Mouse (Mus musculus): Measurements from ENCODE around the gene Rnf216. TPM values are rescaled to one million over a fixed set of nuclear protein-coding genes. Genes with fewer than 3 reads are reported as not detected.

Gene Rnf216
- total RNA-seq, 2 experiments from 2014 or later = 42.4 to 44.5 TPM

DNA sequence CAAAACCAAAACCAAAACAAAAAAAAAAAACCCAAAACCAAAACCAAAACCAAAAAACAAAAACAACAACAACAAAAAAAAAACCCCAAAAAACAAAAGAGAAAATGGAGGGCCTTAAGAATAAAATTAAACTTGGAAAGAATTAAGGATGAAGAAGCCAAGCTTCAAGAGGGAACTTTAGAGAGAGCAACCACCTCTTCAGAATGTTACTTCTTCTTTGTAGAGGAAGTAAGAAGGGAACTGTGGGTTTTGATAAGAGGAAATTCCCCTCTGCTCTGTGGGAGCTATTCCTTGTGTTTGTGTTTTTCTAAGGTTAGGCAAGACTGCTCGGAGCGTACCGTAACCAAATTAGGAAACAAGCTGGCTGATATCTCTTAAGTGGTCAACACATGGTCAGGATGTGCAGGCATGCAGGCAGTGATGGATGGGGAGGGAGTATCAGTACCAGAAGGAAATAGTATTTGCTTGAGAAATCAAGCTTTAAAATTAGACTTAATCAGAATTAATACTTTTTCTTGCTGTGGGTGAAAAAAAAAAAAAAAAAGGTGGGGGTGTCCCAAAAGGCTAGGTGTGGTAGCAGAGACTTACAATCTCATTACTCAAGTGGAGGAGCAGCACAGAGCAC lies 57.2 kb downstream of the Rnf216 start:
- DNase-seq (ENCODE audit: low spot score in 2 of 2) = no peak

- no peak for DNase-seq (ENCODE audit: low spot score in 2 of 2)
Observed at GRCm38 (mm10) chr5:143054703-143055102, 58.1 kb downstream of the Rnf216 start.

- no peak for DNase-seq (ENCODE audit: low spot score in 2 of 2)
Observed at GRCm38 (mm10) chr5:143053132-143053972, 59.4 kb downstream of the Rnf216 start.

- DNase-seq (ENCODE audit: low spot score in 2 of 2) = no peak
Observed at GRCm38 (mm10) chr5:143052677-143053076, 60.1 kb downstream of the Rnf216 start.

GRCm38 (mm10) chr5:143051851-143052250 lies 60.9 kb downstream of the Rnf216 start:
- no peak for DNase-seq (ENCODE audit: low spot score in 2 of 2)

- no peak for DNase-seq (ENCODE audit: low spot score in 2 of 2)
Observed at GRCm38 (mm10) chr5:143050273-143050672, 62.5 kb downstream of the Rnf216 start.

DNA sequence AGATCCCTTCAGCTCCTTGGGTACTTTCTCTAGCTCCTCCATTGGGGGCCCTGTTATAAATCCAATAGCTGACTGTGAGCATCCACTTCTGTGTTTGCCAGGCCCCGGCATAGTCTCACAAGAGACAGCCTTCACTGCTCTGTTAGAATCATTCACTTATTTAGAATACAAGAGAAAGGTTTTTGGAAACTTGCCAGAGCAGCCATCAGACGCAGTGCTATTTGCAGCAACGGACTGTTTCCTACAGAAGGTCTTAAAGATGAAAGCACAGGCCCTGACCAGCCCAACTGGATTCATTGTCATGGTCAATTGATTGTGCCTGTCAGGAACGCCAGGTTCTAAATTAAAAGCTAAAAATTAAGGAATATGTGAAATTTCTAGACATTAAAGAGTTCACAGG lies 63.0 kb downstream of the Rnf216 start:
- no peak for DNase-seq (ENCODE audit: low spot score in 2 of 2)

DNA sequence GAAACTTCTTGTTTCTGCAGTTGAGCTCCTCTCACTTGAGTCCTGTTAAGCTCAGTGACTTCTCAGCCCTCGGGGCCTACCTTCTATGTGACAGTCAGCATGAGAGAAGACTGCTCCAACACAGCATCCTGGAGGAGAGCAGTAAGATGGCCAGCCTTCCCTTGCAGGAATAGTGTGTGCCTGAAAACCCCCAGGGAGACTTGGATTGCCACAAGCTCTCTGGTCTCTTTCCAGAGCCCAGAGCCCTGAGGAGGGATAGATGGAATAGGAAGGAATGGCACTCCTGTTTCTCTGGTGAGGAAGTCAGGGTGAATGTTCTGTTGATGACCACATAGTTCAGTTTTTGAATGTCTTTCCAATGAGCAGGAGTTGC lies 63.8 kb downstream of the Rnf216 start:
- no peak for DNase-seq (ENCODE audit: low spot score in 2 of 2)

GRCm38 (mm10) chr5:143048232-143049012 lies 64.4 kb downstream of the Rnf216 start:
- DNase-seq (ENCODE audit: low spot score in 2 of 2) = no peak

DNA sequence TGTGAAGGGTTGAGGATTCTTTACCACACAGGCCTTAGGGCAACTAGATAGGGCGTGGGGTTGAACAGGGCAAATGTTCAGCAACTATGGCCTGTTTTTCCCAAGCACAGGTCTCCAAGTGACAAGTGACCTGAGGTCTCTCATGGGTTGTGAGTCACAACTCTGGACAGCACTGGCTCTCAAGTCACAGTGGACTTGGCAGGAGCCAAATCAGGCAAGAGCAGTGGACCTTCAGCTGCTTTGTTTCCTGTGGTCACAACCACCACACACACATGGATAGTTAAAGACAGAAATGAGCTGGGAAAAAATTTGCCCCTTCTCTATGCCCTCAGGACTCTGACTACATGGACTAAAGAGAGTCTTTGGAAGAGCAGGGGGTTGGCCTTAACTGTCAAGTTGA lies 65.2 kb downstream of the Rnf216 start:
- no peak for DNase-seq (ENCODE audit: low spot score in 2 of 2)

DNA sequence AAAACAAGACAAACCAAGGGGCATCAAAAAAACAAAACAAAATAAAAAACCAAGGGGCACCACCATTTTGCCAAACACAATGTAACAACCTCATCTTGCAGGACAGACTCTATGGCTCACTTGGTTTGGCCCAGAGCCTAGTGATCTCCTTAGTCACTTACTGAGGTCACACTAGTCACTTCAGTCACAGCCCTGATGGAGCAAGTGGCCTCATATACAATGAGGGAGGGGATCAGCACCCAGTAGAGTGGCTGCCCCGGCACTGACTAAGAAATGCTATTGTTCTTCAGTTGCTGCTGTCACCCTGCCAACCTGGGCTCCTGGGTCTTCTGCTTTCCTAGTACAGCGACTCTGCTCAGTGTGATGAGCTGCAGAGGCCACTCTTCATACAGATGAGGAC lies 68.9 kb downstream of the Rnf216 start:
- no peak for DNase-seq (ENCODE audit: low spot score in 2 of 2)

- DNase-seq (ENCODE audit: low spot score in 2 of 2) = no peak
Observed at GRCm38 (mm10) chr5:143043285-143043684, 69.5 kb downstream of the Rnf216 start.

DNA sequence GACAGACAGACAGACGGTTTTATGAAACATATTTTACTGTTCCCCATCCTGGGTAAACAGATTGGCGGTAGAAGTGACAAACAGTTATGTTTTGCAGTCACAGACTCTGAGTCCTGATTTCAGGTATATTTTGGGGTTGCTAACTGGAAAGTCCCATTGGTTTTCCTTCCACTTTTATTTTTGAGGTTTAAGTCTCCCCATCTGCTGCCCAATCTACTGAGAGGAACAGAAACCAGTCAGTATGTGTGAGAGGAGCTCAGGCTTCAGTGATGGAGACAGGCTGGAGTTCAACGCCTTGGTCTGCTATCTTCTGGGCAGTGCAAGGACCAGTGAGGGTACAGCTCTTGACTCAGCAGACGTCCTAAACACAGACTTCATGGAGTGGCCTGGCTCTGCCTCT lies 74.0 kb downstream of the Rnf216 start:
- no peak for DNase-seq (ENCODE audit: low spot score in 2 of 2)

DNA sequence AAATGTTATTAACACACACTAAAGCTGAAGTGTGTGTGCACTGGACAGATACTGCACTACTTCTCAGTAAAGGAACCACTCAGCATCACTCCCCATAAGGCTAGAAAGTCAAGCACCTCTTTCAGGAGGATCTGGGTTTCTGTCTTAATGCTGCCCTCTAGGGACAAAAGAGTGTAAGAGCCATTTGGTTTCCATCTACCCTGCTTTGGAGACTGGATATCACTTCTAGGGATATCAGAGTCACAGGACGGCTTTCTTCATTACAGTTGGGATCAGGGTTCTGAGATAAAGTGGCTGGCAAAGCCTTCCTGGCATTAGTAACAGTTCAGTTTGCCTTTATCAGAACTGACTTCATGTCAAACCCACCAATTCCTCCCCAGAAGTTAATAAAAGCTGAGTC lies 75.6 kb downstream of the Rnf216 start:
- DNase-seq (ENCODE audit: low spot score in 2 of 2) = no peak

GRCm38 (mm10) chr5:143036052-143036451 lies 76.7 kb downstream of the Rnf216 start:
- DNase-seq (ENCODE audit: low spot score in 2 of 2) = no peak

- no peak for DNase-seq (ENCODE audit: low spot score in 2 of 2)
Observed at GRCm38 (mm10) chr5:143035271-143035670, 77.5 kb downstream of the Rnf216 start.

DNA sequence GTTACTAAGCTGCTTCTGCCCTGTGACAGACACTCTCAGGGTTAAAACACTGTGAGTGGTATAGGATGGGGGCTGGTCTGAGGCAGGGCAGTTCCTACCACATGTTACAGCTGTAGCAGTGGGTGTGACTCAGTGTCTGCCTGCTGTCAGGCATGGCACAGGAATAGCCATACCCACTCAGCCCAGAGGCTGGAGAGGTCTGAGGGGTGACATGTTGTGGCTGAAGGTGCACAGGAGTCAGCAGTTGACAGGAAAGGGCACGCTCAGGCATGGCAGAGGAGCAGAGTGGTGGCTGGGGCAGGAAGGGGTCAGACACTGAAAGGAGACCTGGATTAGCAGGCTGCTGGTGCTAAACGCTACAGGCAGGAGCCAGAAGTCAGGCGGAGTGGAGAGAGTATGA lies 78.7 kb downstream of the Rnf216 start:
- no peak for DNase-seq (ENCODE audit: low spot score in 2 of 2)

GRCm38 (mm10) chr5:143033277-143033676 lies 79.5 kb downstream of the Rnf216 start:
- no peak for DNase-seq (ENCODE audit: low spot score in 2 of 2)

DNA sequence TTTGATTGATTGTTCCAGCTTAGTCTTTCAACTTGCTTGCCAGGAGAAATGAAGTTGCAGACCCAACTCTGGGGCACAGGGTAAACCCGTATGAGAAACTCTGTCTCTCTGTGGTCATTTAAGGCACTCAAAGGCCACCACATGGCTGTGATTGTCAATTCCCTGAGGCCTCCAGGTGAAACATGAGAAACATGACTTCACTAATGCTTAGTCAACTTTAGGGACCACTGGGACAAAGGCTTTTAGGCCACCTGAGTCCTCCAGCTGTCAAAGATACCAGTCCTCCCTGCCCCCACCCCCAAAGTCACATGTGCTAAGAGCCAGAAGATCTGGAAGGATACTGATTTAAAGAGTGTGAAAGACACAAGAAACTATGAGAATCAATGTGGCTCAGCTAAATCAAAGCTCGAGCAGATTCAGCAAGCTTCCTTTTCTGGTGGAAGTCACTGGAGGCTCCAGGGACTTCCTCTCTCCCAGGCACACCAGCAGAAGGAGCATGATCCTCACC lies 80.1 kb downstream of the Rnf216 start:
- no peak for DNase-seq (ENCODE audit: low spot score in 2 of 2)

- DNase-seq (ENCODE audit: low spot score in 2 of 2) = no peak
Observed at GRCm38 (mm10) chr5:143031681-143032080, 81.1 kb downstream of the Rnf216 start.

DNA sequence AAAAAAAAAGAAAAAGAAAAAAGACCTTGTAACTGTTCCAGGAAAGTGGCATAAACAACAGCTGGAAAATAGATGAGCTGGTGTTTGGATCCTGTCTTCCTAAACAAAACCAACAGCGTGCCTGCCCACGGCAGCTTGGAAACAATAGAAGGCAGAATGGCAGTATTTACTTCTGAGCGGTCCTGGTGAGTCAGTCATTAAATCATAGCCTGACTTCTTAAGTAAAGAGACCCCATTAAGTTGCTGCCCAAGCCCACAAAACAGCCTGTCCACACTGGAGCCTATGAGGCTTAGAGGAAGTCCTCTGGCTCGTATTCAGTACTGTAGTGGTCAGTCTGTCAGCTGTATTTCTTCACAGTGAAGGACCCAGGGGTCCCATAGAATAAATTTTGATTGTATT lies 81.6 kb downstream of the Rnf216 start:
- no peak for DNase-seq (ENCODE audit: low spot score in 2 of 2)

- DNase-seq (ENCODE audit: low spot score in 2 of 2) = no peak
Observed at GRCm38 (mm10) chr5:143023887-143024286, 88.9 kb downstream of the Rnf216 start.

All from layer of hippocampus, postnatal 10 days (tissue).